Mouse (Mus musculus) ES-Bruce4 (cell line): ENCODE measurements around the gene Utp4. TPM values are rescaled to one million over a fixed set of nuclear protein-coding genes. Genes with fewer than 3 reads are reported as not detected.

Source experiments
- H3K27ac ChIP-seq: 2 replicates; pipeline ENCODE4 v1.5.1; 2012; ENCODE audit warnings: low read length, inconsistent platforms; ENCODE audit not compliant: insufficient read depth
- H3K27me3 ChIP-seq: 2 replicates; pipeline ENCODE4 v1.6.1; 2012; ENCODE audit warnings: mild to moderate bottlenecking, low read length, inconsistent platforms; ENCODE audit not compliant: control insufficient read depth, poor library complexity, insufficient read depth, severe bottlenecking
- H3K36me3 ChIP-seq: 2 replicates; pipeline ENCODE4 v1.6.1; 2012; ENCODE audit warnings: inconsistent platforms, mild to moderate bottlenecking, low read length, moderate library complexity; ENCODE audit not compliant: control insufficient read depth, poor library complexity, insufficient read depth, severe bottlenecking
- H3K4me1 ChIP-seq: one replicate; pipeline ENCODE4 v1.8.1; 2011; ENCODE audit warnings: low read length; ENCODE audit not compliant: control insufficient read depth, insufficient read depth
- H3K4me3 ChIP-seq: 2 replicates; pipeline ENCODE4 v1.5.1; 2011; ENCODE audit warnings: low read depth, mild to moderate bottlenecking, low read length
- H3K9ac ChIP-seq: 2 replicates; pipeline ENCODE4 v1.6.1; 2012; ENCODE audit warnings: low read depth, mild to moderate bottlenecking, inconsistent platforms; ENCODE audit not compliant: poor library complexity, severe bottlenecking
- H3K9me3 ChIP-seq: replicated peaks from 2 replicates; pipeline ENCODE4 v1.6.1; 2012; ENCODE audit warnings: mild to moderate bottlenecking, low read length, inconsistent platforms; ENCODE audit not compliant: control insufficient read depth, poor library complexity, insufficient read depth, severe bottlenecking
- CTCF ChIP-seq: IDR thresholded peaks from one replicate; pipeline ENCODE4 v1.8.1; 2011; ENCODE audit warnings: low read depth, low read length
- EP300 ChIP-seq: IDR thresholded peaks from 2 replicates; pipeline ENCODE4 v1.6.1; 2011; ENCODE audit warnings: low read depth, low read length; ENCODE audit not compliant: insufficient read depth
- POLR2A ChIP-seq: IDR thresholded peaks from one replicate; pipeline ENCODE4 v1.8.1; 2011; ENCODE audit warnings: low read length; ENCODE audit not compliant: insufficient read depth
- polyA plus RNA-seq: library from polyadenylated mRNA; stranded (reverse); fragments of >200 nt; gene quantifications from 2 replicates; pipeline ENCODE4 v1.2.4, GENCODE M21; 2011; ENCODE audit warnings: low read depth; ENCODE audit not compliant: missing spikeins, insufficient read depth, insufficient read length

Utp4 gene
- polyA plus RNA-seq, 1 experiment = 109 TPM

DNA sequence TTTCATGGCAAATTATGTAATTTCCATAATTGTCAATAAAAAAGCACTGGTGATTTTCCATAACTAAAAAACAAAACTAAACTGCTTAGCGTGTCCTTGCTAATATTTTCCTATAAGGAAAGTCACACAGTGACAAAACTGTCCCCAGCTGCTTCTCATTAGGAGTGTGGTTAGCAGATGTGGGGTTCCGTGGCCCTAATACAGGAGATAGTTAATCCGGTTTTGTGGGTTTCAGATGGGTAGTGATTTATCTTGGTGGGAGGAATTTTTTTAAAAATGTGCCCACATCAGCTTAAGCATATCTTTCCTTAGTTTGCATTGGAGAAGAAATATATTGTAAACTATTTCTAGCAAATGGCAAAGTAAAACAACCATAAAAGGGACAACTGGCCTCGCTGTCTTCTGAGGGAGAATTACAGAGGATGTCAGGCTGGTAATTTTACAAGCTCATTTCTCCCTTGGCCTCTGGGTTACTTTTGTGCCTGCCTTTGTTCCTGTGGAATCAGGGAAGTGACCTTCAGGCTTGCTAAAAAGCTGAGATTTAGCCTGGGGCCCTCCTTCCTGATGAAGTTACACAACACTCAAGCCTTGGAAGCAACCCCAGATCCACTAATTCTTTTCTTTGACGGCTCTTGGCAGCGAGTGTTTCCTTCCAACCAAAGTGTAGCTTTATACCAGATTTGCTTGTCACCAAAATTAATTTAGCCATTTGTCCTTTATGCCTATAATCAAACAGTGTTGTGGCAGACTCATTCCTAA lies 35.9 kb downstream of the Utp4 start:
- no peak for TF ChIP-seq CTCF
- no peak for TF ChIP-seq POLR2A
- no peak for TF ChIP-seq EP300
- peak overlapping the region; percentile 4 for H3K27ac ChIP-seq
- H3K4me1 ChIP-seq = peaks cover 3% of the 10 kb centered on the region

DNA sequence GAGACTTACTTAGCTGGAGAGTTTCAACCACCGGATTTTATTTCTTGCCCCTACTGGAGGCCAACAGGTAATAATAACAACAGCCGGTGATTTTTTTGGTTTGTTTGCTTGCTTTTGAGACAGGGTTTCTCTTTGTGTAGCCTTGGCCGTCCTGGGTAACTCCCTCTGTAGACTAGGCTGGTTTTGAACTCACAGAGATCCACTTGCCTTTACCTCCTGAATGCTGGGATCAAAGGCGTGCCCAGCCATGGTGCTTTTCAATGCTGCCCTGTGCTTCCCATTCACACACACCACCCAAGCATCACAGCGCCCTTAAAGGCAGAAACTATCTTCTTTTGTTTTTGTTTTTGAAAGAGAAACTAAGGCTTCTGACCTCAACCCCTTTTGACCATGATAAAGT lies 36.5 kb downstream of the Utp4 start:
- TF ChIP-seq EP300 (no peak), POLR2A (no peak)
- H3K9me3 ChIP-seq = no peaks in the 10 kb centered on the region
- H3K4me3 ChIP-seq = no peak overlapping the region
- no peaks in the 10 kb centered on the region for H3K27me3 ChIP-seq
- H3K27ac ChIP-seq = peak overlapping the region; percentile 4
- peaks cover 3% of the 10 kb centered on the region for H3K4me1 ChIP-seq
- H3K9ac ChIP-seq = no peak overlapping the region
- no peaks in the 10 kb centered on the region for H3K36me3 ChIP-seq

More for the DNA sequence above, 35.9 kb downstream of the Utp4 start:
- H3K9me3 ChIP-seq = no peaks in the 10 kb centered on the region
- H3K4me3 ChIP-seq = no peak overlapping the region
- H3K27me3 ChIP-seq = no peaks in the 10 kb centered on the region
- H3K9ac ChIP-seq = no peak overlapping the region
- no peaks in the 10 kb centered on the region for H3K36me3 ChIP-seq

DNA sequence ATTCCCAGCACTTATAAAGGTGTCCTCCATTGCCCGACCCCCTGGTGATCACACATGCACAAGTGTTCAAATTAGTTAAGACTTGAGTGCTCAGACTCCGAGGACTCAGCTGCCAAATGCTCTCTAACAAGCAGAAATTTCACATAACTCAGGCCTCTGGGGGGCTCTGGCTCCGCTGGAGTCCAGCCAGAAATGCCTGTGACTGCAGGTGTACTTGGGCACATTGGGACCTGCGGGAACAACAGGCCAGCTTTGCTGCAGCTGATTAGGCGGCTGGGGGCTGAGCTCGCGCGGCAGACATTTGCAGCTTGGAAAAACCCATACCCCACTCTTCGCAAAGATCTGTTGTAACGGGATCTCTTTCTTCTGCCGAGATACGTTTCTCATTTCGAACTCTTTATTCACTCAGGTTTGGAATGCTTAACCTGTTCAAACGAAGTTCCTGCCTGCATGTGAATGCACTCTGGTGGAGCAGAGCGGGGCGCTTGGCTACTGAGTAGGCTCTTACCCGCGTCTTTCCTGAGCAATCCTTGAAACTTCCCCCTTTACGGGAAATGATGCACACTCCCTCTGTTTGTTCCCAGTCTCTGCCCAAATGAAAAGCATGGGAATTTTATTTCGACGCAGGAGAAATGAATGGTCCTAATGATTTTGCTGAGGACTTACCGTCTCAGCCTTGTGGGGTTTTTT lies 39.1 kb downstream of the Utp4 start:
- Histone ChIP-seq H3K27me3 (no peaks in the 10 kb centered on the region), H3K36me3 (no peaks in the 10 kb centered on the region; the same call in 1 of the 2 replicates), H3K27ac (peak overlapping the region; percentile 90), H3K4me1 (no peaks in the 10 kb centered on the region), H3K4me3 (peak overlapping the region; percentile 15), H3K9me3 (no peaks in the 10 kb centered on the region), H3K9ac (peak overlapping the region; percentile 47)
- no peak for TF ChIP-seq EP300
- no peak for TF ChIP-seq CTCF
- TF ChIP-seq POLR2A = no peak

DNA sequence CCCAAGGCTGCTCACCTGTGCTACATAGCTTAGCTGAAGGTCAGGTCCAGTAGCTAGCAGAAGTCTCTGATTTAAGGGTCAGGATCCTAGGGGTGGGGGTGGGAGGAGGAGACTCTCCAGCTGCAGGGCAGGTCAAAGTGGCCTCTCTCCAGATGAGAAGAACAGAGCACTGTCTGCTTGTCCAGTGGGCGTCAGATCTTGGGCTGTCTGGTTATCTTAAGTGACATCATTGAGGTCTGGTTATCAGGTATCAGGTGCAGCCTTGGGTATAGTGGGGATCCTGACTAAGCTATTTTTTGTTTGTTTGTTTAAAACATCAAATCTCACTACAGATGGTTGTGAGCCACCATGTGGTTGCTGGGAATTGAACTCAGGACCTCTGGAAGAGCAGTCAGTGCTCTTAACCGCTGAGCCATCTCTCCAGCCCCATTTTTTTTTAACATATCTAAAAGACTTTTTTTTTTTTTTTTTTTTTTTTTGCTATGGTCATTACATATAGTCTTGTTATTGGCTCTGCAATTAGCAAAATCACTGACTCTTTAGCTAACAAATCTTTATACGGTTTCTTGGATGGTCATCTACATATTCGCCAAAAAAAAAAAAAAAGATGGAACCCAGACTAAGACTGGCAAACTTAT lies 40.2 kb downstream of the Utp4 start:
- Histone ChIP-seq H3K27me3 (no peaks in the 10 kb centered on the region), H3K4me3 (no peak overlapping the region)
- TF ChIP-seq EP300 (no peak), POLR2A (no peak), CTCF (no peak)

DNA sequence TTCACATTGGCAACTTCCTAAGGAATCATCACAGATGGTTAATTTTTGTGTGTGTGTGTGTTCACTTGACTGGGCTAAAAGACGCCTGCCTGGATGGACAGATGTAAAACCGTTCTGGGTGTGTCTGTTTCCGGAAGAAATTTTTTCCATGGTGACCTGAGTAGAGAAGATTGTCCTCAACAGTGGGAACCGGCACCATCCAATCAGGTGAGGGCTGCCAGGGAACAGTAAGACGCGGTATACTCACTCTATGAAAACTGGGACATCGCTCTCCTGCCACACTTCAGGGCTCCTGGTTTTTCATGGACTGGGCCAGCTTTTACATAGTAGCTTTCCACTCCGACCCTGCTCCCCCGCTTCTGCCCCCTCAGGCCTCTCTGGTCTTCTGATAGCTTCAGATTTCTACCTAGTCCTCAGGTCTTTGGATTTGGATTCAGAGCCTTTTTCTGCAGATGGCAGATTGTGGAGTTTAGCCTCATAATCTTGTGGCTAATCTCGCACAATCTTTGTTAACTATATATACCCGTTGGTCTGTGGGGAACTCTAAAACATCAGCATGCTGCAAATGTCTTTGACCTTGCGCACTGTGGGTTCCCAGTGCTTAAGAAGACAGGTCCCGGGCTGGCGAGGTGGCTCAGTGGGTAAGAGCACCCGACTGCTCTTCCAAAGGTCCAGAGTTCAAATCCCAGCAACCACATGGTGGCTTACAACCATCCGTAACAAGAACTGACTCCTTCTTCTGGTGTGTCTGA lies 41.0 kb downstream of the Utp4 start:
- no peaks in the 10 kb centered on the region for H3K4me1 ChIP-seq
- TF ChIP-seq EP300 (no peak), CTCF (no peak), POLR2A (no peak)
- H3K9ac ChIP-seq = peak overlapping the region; percentile 96
- H3K27ac ChIP-seq = peak overlapping the region; percentile 70
- H3K27me3 ChIP-seq = no peaks in the 10 kb centered on the region
- no peak overlapping the region for H3K4me3 ChIP-seq
- H3K36me3 ChIP-seq = peaks cover 10% of the 10 kb centered on the region
- H3K9me3 ChIP-seq = no peaks in the 10 kb centered on the region

More for the DNA sequence above, 40.2 kb downstream of the Utp4 start:
- H3K36me3 ChIP-seq = peaks cover 5% of the 10 kb centered on the region
- no peaks in the 10 kb centered on the region for H3K9me3 ChIP-seq
- H3K9ac ChIP-seq = peak overlapping the region; percentile 96; the same call in 1 of the 2 replicates
- no peaks in the 10 kb centered on the region for H3K4me1 ChIP-seq
- H3K27ac ChIP-seq = peak overlapping the region; percentile 17
